Mouse (Mus musculus) hindbrain, postnatal 0 days (tissue): ENCODE measurements around the gene Gm5916. TPM values are rescaled to one million over a fixed set of nuclear protein-coding genes. Genes with fewer than 3 reads are reported as not detected.

Experiments
- ATAC-seq: fragments of 200-750 bp; cut with Nextera tagmentation; 2 replicates; pipeline ENCODE4 v1.8.0; 2017; ENCODE audit warnings: mild to moderate bottlenecking, moderate TSS enrichment, moderate library complexity
- DNase-seq: peaks from one replicate; pipeline ENCODE4 v3.0.0-alpha.2; 2015; ENCODE audit warnings: low spot score
- H3K27ac ChIP-seq: fragments of 300-500 bp; sonication (generic); 2 replicates; pipeline ENCODE4 v1.5.1; 2014; ENCODE audit warnings: mild to moderate bottlenecking
- H3K27me3 ChIP-seq: fragments of 300-500 bp; sonication (generic); 2 replicates; pipeline ENCODE4 v1.6.1; 2014; ENCODE audit warnings: low read length, mixed read lengths; ENCODE audit not compliant: insufficient read depth
- H3K36me3 ChIP-seq: fragments of 300-500 bp; sonication (generic); 2 replicates; pipeline ENCODE4 v1.6.1; 2014; ENCODE audit warnings: low read length, mixed read lengths; ENCODE audit not compliant: insufficient read depth
- H3K4me1 ChIP-seq: fragments of 300-500 bp; sonication (generic); 2 replicates; pipeline ENCODE4 v1.6.1; 2014; ENCODE audit warnings: antibody characterized with exemption, low read length, mixed read lengths; ENCODE audit not compliant: insufficient read depth
- H3K4me2 ChIP-seq: fragments of 300-500 bp; sonication (generic); 2 replicates; pipeline ENCODE4 v1.6.1; 2014; ENCODE audit warnings: low read depth, mild to moderate bottlenecking, low read length, moderate library complexity, mixed read lengths
- H3K4me3 ChIP-seq: fragments of 300-500 bp; sonication (generic); 2 replicates; pipeline ENCODE4 v1.5.1; 2014; ENCODE audit warnings: low read length
- H3K9ac ChIP-seq: fragments of 300-500 bp; sonication (generic); replicated peaks from 2 replicates; pipeline ENCODE4 v1.6.1; 2014; ENCODE audit warnings: mild to moderate bottlenecking, low read length, moderate library complexity, mixed read lengths
- H3K9me3 ChIP-seq: fragments of 300-500 bp; sonication (generic); 2 replicates; pipeline ENCODE4 v1.6.1; 2016; ENCODE audit warnings: low read length, mixed read lengths
- CTCF ChIP-seq: IDR thresholded peaks from 2 replicates; pipeline ENCODE4 v1.5.1; 2016; ENCODE audit warnings: antibody characterized with exemption, control low read depth, low read depth
- WGBS: fragments of 180-500 bp; shearing (Covaris S2); extraction: QIAGEN DNeasy Blood & Tissue Kit; methylation state at CpG from one replicate; pipeline ENCODE4 v1.1.7; 2014; 5-methylcytosine and 5-hydroxymethylcytosine counted together
- polyA plus RNA-seq: library from polyadenylated mRNA; unstranded; fragments of >200 nt; fragmentation: Nextera tagmentation; extraction: Ambion mirVana; gene quantifications from 2 replicates; pipeline ENCODE4 v1.2.1, GENCODE M21; 2015
- total RNA-seq: library from RNA; depleted of rRNA; stranded (reverse); fragments of >200 nt; gene quantifications from 2 replicates; pipeline ENCODE4 v1.2.3, GENCODE M21; 2014; rRNA removed

Gene Gm5916
- total RNA-seq (not detected in 2 replicates), polyA plus RNA-seq (not detected in 2 replicates)

DNA sequence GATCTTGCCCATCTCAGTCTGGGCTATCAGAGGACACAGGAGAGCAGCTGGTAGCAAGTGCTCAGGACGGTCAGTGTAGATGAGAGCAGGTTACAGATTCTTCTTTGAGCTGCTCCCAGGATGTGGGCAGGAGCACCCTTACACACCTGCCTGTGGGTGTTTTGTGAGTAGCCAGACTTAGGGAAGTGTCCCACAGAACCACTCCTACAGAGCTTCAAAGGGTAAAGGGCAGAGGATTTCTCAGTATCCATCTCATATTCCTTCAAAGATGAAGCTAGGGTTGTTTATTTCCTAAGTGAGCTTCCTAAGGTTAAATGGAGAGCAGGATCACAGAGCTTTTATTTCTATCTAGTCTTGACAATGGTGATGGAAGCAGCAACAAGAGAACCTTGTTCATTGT lies at the start of gene Gm5916:
Gm5916 (minus strand) TSS at position 101 of the 400 bp plus-strand sequence.
- ATAC-seq (no peak), DNase-seq (no peak)
- 76% methylated on average over 1 of the region's 1 CpGs for WGBS
- Histone ChIP-seq H3K9ac (no peak within 1 kb of the TSS), H3K4me3 (no peak within 1 kb of the TSS), H3K27me3 (no peaks in the 10 kb centered on the region), H3K4me2 (no peak within 1 kb of the TSS), H3K36me3 (no peaks in the 10 kb centered on the region), H3K27ac (no peak within 1 kb of the TSS), H3K4me1 (no peaks in the 10 kb centered on the region), H3K9me3 (no peaks in the 10 kb centered on the region; the same call in 1 of the 2 replicates)
- no peak for TF ChIP-seq CTCF

Other genes with a start within 250 kb of the Gm5916 start
- gene 9230113P08Rik, start 220.4 kb downstream of the Gm5916 start, total RNA-seq = not detected in 2 replicates
- not detected in 2 replicates for gene 9230113P08Rik, start 220.4 kb downstream of the Gm5916 start, polyA plus RNA-seq